Mouse (Mus musculus) heart, postnatal 0 days (tissue): Measurements from ENCODE around the gene Chrdl1.

ENCODE experiments used
- CTCF ChIP-seq: IDR thresholded peaks from 2 replicates; pipeline ENCODE4 v1.5.1; 2016; ENCODE audit warnings: antibody characterized with exemption, control low read depth, low read depth
- EP300 ChIP-seq: IDR thresholded peaks from 2 replicates; pipeline ENCODE4 v1.6.1; 2016; ENCODE audit warnings: antibody characterized with exemption, low read depth

GRCm38 (mm10) chrX:143393791-143394369, at the start of gene Chrdl1:
- no peak for TF ChIP-seq CTCF
- no peak for TF ChIP-seq EP300
